8 mouse cellular contexts compared by ENCODE assay signal in the genomic region with DNA sequence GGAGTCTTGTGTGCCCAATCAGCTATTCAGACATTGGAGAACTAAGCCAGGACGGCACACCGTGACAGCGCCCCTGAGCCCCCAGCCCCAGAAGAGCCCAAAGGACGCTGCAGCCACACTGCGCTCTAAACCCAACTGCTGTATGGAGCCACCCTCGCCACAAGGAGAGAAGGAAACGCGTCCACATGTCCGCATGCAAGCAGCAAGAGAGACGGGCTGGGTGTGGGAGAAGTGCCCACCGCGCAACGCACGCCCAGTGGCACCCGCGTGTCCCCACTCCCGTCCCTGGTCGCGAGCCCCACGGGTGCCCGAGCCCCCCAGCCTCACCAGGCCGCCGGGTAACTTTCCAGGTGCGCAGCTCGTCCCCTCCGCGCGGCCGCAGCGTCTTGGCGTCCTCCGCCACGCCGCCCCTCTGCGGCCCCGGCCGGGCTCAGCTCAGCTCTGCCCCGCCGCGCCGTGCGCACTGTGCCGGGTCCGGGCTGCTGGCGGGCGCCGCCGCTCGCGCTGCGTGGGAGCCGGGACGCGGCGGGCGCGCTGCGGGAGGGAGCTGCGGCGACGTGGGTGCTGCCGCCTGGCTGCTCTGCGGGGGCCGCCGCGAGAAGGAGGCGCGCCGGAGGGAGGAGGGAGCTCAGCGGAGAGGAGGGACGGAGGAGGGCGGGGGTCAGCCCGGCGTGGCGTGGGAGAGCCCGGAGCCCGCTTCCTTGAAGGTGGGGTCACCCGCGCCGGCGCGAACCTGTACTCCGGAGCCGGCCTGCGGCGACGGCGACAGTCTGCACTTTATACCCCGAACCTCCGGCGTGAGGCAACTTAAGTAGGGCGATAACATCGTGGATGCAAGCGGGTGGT. TPM values are rescaled to one million over a fixed set of nuclear protein-coding genes. Genes with fewer than 3 reads are reported as not detected.
DNase-seq lines count a peak whose midpoint lies in the region; ATAC-seq and TF ChIP-seq lines count a peak whose summit lies in the region.

A gene (minus strand): TSS at position 756 of the 846 bp plus-strand sequence.

- TF ChIP-seq EP300 in liver, postnatal 0 days (IDR thresholded peaks at IDR 0.05; ENCODE audit: low read depth), result no peak

- no peak within 1 kb of the TSS for H3K9ac ChIP-seq in liver, postnatal 0 days (replicated peaks)

- 2% methylated on average over 72 of the region's 94 CpGs for WGBS in liver, postnatal 0 days (ENCODE audit: insufficient replicate concordance)

- peak within 1 kb of the TSS; percentile 52 for H3K4me2 ChIP-seq in liver, postnatal 0 days (ENCODE audit: low read depth, low read length)

- H3K36me3 ChIP-seq in liver, postnatal 0 days (replicated peaks; ENCODE audit: insufficient read depth, low read length), result no peaks in the 10 kb centered on the region

- peak within 1 kb of the TSS; percentile 19 for H3K4me3 ChIP-seq in liver, postnatal 0 days (ENCODE audit: low read depth, low read length)

- ATAC-seq in liver, postnatal 0 days, result no peak

- H3K27ac ChIP-seq in liver, postnatal 0 days (ENCODE audit: low read depth), result no peak within 1 kb of the TSS

- peak; percentile 84 for DNase-seq in heart, adult 11 months
- no peak for DNase-seq in heart, adult 18-20 months
- peak; percentile 59 for DNase-seq in brain, embryonic 14.5 days (ENCODE audit: low read depth)
- peak; percentile 16 for DNase-seq in gastrocnemius, postnatal 25 days
- DNase-seq in kidney, postnatal 14 days, result peak; percentile 33
- DNase-seq in liver, postnatal 0 days, result no peak
- DNase-seq in retina, embryonic 14.5 days (ENCODE audit: low spot score), result peak; percentile 53
- no peak for DNase-seq in B cell, adult 2 months

- no peak for TF ChIP-seq POLR2A in brain, embryonic 14.5 days (IDR thresholded peaks at IDR 0.05; ENCODE audit: borderline replicate concordance, extremely low read depth, insufficient read depth, insufficient read length, poor library complexity, severe bottlenecking)

- no peaks in the 10 kb centered on the region for H3K4me1 ChIP-seq in liver, postnatal 0 days (ENCODE audit: insufficient read depth)

- H3K27me3 ChIP-seq in liver, postnatal 0 days (ENCODE audit: insufficient read depth, low read length), result peaks cover 36% of the 10 kb centered on the region

- H3K9me3 ChIP-seq in liver, postnatal 0 days (ENCODE audit: low read length), result no peaks in the 10 kb centered on the region

- TF ChIP-seq CTCF in brain, embryonic 14.5 days (IDR thresholded peaks at IDR 0.05; ENCODE audit: borderline replicate concordance, extremely low read depth, insufficient read depth, insufficient read length), result peak; percentile 0; the same call in 1 of the 2 replicates
- no peak for TF ChIP-seq CTCF in liver, postnatal 0 days (IDR thresholded peaks at IDR 0.05; ENCODE audit: low read depth)

RNA-seq across cellular contexts. Expression of the gene that starts here (rescaled TPM):
- total RNA-seq in heart, adult 18-20 months (2021), result under 1 TPM; 0.22 to 0.39 TPM
- polyA plus RNA-seq in brain, embryonic 14.5 days (2012; rRNA removed), result 0.74 and 1.1 TPM in 2 replicates
- total RNA-seq in gastrocnemius, postnatal 25 days (2021), result under 1 TPM; 0.64 to 0.72 TPM
- 0.05 TPM in 1 of 2 replicates, not detected in the other for polyA plus RNA-seq in liver, postnatal 0 days (2015; fragmentation: Nextera tagmentation; extraction: Ambion mirVana)

Comparison
In these comparisons a context has a peak if more than half of its experiments do, and no peak if none do; other contexts are left out.
1. DNase-seq: peak in heart, adult 11 months (single experiment), brain, embryonic 14.5 days (single experiment), kidney, postnatal 14 days (single experiment) and retina, embryonic 14.5 days (single experiment); none in heart, adult 18-20 months (0 of 2), liver, postnatal 0 days (single experiment) and B cell, adult 2 months (0 of 2).
2. Peak in DNase-seq in gastrocnemius, postnatal 25 days; RNA of the gene not detected or under 1 TPM.